Mouse (Mus musculus) gastrocnemius, adult 8-10 months (tissue): Measurements from ENCODE around the gene Axdnd1. TPM values are rescaled to one million over a fixed set of nuclear protein-coding genes. Genes with fewer than 3 reads are reported as not detected.
"Not testable (repeated sequence)": the region's sequence is repeated elsewhere in the genome, so short reads cannot be mapped to it uniquely, and the experiment has no call there.

ENCODE experiments used
- DNase-seq, 2 experiments: peaks; one replicate each; pipeline ENCODE4 v3.0.0; 2022; ENCODE audit warnings: low spot score in 2 of 2
- total RNA-seq, 4 experiments: library from RNA; stranded (reverse); gene quantifications; 2 replicates each; pipeline ENCODE4 v1.2.4; 2022

Gene Axdnd1
- total RNA-seq, 4 experiments from 2014 or later = not detected

GRCm38 (mm10) chr1:156437726-156438125 is 16.8 kb upstream of the Axdnd1 start:
- no peak for DNase-seq

DNA sequence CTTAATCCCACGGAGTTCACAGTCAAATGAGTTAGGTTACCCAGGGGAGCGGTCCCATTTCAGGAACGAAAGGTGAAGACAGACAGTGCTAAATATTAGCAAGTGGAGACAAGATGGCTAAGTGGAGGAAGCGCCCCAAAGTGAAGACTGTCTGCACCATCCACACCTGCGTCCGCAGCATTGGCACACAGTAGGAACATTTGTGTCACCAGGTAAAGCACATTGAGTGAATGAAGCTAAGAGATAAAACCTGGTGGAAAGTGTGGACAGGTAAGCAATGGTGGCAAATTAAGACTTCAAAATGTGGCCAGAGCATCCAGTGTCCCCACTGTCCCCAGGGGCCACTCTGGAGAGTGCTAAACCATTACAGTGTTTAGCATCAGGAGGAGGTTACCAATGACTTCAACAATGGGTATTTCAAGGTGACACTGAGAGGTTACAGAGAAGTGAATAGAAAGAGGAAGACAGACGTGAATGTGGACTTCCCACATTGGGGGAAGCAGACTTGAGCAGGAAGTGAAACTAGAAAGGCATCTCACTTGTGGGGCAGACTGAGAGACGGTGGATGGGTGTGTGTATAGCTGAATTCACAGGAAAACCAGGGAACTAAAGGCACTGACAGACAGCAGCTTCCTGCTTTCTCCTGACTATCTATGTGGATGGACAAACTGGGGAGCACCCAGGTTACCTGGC is 16.2 kb upstream of the Axdnd1 start:
- no peak for DNase-seq

GRCm38 (mm10) chr1:156433497-156433896 is 12.5 kb upstream of the Axdnd1 start:
- DNase-seq = no peak

DNA sequence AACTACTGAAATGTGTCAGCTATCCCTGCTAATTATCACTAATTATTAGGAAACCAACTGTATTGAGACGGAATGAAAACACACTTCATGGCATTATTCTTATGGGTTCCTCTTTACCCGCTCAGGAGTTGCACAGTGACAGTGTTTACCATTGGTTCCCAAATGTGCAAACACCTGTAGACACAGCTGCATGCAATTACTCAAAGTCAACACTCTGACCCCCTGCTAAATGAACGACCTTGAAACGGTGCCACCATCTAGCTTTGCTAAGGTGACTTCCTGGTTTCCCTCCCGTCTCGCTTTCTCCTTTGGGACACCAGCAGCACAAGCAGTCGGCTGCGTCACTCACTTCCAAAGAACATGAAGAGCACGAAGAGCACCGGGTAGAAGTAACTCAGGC is 11.5 kb upstream of the Axdnd1 start:
- DNase-seq = no peak

- no peak for DNase-seq
Observed at GRCm38 (mm10) chr1:156428434-156428833, 7.5 kb upstream of the Axdnd1 start.

DNA sequence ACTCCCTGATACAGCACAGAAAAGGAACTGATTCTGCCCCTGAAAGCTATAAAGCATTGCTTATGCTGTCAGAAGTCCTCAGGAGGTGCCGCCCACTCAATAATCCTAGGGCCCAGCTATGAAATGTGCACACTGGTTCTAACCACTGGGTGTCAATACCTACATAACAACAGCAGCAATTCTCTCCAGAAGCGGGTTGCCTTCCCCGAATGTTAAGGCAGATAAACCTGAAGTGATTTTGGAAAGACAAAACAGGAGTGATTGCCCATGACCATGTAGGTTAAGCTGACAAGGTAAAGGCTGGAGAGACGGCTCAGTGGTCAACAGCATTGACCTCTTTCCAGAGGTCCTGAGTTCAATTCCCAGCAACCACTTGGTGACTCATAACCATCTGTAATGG is 4.8 kb upstream of the Axdnd1 start:
- DNase-seq = no peak

DNA sequence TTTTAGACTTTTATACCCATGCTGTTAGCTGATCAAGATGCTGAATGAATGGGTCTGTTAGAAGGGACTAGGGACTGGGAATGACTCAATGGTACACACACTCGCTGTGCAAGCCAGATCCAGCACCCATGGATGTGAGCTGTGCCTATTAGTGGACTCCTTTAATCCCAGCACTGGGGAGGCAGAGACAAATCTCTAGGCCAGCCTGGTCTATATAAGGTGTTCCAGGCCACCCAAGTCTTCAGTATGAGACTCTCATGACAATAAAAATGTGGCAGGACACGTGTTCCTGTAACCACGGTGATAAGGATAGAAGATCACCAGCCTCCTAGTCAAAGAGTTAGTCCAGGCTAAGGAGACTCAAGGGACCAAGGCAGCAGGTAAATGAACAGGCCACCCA is 3.1 kb upstream of the Axdnd1 start:
- DNase-seq = no peak

DNA sequence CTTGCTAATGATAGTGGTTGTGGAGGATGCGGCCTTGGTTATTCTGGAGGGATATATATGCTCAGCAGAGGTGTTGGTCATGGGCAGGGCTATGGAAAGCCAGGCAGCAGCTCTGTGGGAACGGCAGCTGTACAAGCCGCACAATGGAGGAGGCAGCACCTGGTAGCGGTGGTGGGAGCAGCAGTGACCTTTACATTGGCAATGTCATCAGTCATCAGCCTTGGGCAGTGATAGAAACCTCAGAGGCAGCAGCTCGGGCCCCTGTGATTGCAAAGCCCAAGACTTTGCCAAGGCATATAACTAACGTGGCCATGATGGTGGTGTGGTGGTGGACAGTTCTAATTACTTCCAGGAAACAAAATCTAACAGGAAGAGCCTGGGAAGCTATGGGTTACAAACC is 2.5 kb upstream of the Axdnd1 start:
- no peak for DNase-seq

DNA sequence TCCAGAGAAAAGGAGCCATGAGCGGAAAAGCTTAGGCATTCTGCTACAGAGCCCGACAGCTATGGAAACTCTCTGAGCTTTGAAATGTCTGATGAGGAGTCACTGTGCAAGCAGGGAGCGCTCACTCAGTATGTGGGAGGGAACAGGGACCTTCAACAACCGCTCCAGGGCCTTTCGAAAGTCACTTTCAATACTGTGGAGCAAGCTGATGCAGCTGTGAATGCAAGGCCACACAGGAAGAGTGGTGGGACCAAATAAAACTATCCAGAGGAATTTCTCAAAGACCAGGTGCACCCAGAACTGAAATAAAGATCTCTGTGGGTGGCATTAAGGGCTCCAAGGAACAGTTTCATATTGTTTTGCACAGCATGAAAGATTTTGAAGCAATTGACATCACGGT is 1.9 kb upstream of the Axdnd1 start:
- DNase-seq = no peak

DNA sequence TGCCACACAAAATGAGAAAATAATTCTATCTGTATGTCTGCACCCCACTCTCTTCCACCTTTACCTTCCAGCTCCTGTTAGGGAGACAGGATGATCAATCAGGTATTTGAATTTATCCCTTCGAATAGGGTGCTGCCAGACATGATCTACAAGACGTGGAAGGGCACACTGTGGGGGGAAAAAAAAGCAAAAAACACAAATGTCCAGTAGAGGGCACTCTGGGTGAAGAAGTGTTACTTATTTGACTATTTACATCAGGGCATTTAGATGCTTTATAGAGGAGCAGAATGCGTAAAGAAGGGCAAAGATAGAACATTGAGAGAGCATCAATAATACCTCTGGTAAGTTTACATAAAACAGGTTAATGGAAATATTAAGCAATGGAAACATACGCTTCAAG is 2.8 kb downstream of the Axdnd1 start:
- DNase-seq = no peak

DNA sequence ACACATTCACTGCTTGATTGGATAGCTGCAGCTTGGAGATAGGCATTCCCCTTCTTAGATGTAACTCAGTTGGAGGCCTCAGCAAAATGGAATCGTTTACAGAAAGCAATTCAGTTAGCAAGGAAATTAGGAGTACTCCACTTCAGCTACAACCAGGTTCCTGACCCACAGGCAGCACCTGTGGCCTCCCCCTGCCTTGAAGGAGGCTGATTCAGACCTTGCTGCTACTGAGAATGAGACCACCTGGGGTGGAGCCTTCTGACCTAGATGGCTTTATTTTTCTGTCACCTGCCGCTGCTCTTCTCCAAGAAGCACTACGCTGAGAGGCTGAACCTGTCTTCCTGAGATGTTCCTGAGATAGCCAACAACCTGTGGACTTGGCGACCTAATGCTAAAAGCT is 12.4 kb downstream of the Axdnd1 start:
- DNase-seq = no peak

- DNase-seq = no peak
Observed at GRCm38 (mm10) chr1:156408004-156408403, 13.0 kb downstream of the Axdnd1 start.

DNA sequence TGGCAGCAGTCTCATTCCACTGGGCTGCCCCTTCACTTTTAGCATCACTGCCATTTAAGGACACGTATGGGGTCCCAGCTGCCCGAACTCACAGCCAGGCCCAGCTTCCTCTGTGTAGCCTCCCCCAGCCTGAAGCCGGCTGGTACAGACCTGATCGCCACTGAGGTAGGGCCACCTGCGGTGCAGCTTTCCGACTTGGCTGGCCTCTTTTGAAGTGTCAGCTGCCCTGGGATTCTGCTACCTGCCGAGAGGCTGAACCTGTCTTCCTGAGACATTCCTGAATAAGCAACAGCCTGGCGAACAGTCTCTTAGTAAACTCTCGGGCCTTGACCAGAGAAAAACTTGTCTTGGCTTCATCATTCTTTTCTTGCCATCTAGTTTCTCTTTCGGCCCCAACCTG is 17.7 kb downstream of the Axdnd1 start:
- no peak for DNase-seq

GRCm38 (mm10) chr1:156402491-156402890 is 18.5 kb downstream of the Axdnd1 start:
- DNase-seq = no peak

DNA sequence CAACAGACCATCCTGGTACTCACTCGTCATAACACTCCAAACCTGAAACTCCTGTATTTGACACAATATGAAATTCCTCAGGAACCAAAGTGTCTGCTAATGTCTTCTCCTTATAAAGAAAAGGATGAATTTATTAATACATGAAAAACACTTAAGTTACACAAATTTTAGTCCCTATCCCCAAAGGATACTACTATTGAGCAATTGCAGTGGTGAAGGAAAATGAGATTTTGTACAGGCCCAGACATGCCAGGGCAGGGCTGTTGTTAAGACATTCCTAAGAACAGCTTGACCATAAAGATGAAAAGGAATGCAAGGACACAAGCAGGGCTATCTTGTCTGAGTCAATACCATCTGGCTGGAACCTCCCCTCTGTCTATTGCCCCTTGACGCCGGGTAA is 20.8 kb downstream of the Axdnd1 start:
- not testable (repeated sequence) for DNase-seq

DNA sequence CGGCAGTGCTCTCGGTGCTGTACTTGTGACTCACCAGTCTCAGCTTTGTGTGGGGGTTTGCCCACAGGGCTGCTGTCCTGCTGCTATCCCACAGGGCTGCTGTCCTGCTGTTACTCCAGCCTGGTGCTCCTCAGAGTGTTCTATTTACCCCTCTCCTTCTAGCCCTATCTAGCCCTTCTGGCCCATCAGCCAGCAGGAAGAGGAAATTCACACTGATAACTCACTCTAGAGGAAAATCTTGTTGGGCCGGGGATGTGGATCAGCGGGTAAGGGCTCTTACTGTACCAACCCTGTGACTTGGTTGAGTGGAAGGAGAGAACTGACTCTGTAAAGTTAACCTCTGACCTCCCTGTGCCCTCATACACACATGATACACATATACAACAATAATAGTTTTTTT is 27.8 kb downstream of the Axdnd1 start:
- no peak for DNase-seq

GRCm38 (mm10) chr1:156386880-156387279 is 34.1 kb downstream of the Axdnd1 start:
- no peak for DNase-seq

DNA sequence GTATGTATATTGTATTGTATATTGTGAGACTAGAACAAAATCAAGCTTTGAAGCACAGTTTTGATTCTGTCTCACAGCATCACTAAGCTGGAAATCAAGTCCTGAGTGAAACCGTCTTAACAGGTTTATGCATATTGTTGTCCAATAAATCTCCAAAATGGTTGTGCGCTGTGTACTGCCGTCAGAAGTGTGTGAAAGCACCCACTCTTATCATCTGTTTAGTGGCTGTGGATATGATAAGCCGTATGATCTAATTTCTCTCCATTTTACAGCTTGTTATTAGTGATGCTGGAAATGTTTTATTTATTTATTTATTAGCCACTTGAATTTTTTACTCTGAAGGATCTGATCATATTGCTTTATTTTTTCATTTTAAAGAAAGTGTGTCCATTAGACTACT is 34.7 kb downstream of the Axdnd1 start:
- DNase-seq = no peak

- DNase-seq = no peak
Observed at GRCm38 (mm10) chr1:156381217-156381616, 39.7 kb downstream of the Axdnd1 start.

DNA sequence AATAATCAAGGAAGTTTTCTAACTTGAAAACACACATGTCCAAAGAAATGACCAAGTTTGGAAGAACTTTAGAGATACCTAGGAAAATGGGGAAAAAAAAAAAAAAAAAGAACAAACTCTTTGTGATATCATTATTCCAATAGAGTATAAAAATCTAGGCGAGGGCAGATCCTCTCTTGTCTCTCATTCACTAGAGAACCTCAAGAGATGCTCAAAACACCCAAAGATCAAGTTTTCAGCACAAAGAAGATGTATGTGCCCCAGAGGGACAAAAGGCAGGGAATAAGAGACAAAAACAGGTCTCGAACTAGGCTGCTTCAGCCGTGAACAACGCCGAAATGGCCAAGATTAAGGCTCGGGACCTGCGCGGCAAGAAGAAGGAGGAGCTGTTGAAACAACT is 55.2 kb downstream of the Axdnd1 start, which contains the start of gene Gm2000:
TSS of gene Gm2000 (plus strand) at position 301 of the 400 bp plus-strand sequence.
- no peak for DNase-seq

DNA sequence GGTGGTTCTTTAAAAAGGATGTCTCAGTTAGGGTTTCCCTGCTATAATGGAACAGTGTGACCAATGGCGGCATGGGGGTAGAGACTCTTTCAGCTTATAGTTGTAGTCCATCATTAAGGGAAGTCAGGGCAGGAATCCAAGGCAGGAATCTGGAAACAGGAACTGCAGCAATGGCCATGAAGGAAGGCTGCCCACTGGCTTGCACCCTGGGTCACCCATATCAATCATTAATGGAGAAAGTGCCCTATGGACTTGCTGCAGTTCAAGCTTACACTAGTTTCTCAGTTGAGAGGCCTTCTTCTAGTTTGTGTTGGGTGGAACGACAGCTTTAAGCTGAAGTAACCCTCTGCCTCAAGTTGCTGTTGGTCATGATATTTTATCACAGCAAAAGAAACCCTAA is 68.5 kb downstream of the Axdnd1 start:
- DNase-seq = no peak

- DNase-seq = no peak
Observed at GRCm38 (mm10) chr1:156350441-156350840, 70.5 kb downstream of the Axdnd1 start.

DNA sequence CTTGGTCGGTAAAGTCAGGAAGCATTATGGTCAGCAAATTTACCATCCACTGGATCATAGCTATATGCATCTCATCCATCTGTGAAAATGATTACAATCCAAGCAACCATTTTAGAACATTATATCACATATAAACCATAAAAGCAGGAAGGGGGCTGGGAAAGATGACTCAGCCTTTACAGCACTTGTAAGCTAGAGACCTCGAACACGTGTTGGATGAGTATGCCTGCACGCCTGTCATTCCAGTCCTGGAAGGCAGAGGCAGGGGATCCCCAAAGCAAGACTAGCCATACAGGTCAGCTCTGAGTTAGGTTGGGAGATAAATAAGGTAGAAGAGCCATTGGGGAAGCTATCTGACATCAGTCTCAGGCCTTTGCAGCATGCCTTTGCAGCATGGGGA is 71.9 kb downstream of the Axdnd1 start:
- no peak for DNase-seq

DNA sequence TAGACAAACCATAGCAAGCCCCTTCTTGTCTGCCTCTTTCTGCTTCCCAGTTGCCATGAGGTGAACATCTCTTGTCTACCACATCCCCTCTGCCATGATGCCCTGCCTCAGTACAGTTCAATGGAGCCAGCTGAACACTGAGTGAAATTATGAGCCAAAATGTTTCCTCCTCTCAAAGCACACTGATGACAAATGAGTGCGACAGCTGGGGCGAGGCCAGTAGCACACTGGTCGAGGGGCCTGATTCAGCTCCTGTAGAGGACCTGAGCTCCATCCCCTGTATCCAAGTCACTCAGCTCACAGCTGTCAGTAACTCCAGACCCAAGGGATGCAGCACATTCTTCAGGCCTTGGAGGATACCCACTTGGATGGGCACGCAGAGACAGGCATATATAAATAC is 75.3 kb downstream of the Axdnd1 start:
- no peak for DNase-seq
